Mouse (Mus musculus) stomach, postnatal 0 days (tissue): ENCODE data around the gene Scaf1.

Source experiments
- CTCF ChIP-seq: IDR thresholded peaks from 2 replicates; pipeline ENCODE4 v1.5.1; 2016; ENCODE audit warnings: antibody characterized with exemption, low read depth, mild to moderate bottlenecking, moderate library complexity
- EP300 ChIP-seq: optimal IDR thresholded peaks from 2 replicates; pipeline ENCODE3; 2016; ENCODE audit warnings: antibody characterized with exemption

GRCm38 (mm10) chr7:45019031-45019571 is 2.9 kb upstream of the Scaf1 start:
- TF ChIP-seq EP300 (no peak), CTCF (no peak)
